Mouse (Mus musculus) limb, embryonic 10.5 days (tissue): ENCODE measurements around the gene Gm43302. TPM values are rescaled to one million over a fixed set of nuclear protein-coding genes. Genes with fewer than 3 reads are reported as not detected.
"Not testable (repeated sequence)": the region's sequence is repeated elsewhere in the genome, so short reads cannot be mapped to it uniquely, and the experiment has no call there.

ENCODE experiments used
- DNase-seq: peaks from one replicate; pipeline ENCODE4 v3.0.0-alpha.2; 2017; ENCODE audit warnings: low spot score
- H3K27ac ChIP-seq: fragments of 300-500 bp; sonication (generic); 2 replicates; pipeline ENCODE4 v1.5.1; 2016; ENCODE audit warnings: mild to moderate bottlenecking
- H3K27me3 ChIP-seq: fragments of 300-500 bp; sonication (generic); 2 replicates; pipeline ENCODE4 v1.6.1; 2016; ENCODE audit warnings: low read depth, mild to moderate bottlenecking; ENCODE audit not compliant: poor library complexity, severe bottlenecking
- H3K36me3 ChIP-seq: fragments of 300-500 bp; sonication (generic); 2 replicates; pipeline ENCODE4 v1.6.1; 2016; ENCODE audit warnings: mild to moderate bottlenecking, moderate library complexity
- H3K4me1 ChIP-seq: fragments of 300-500 bp; sonication (generic); 2 replicates; pipeline ENCODE4 v1.6.1; 2016
- H3K4me3 ChIP-seq: fragments of 300-500 bp; sonication (generic); 2 replicates; pipeline ENCODE4 v1.5.1; 2016; ENCODE audit warnings: mild to moderate bottlenecking, moderate library complexity
- H3K9me3 ChIP-seq: fragments of 300-500 bp; sonication (generic); replicated peaks from 2 replicates; pipeline ENCODE4 v1.6.1; 2016; ENCODE audit warnings: mild to moderate bottlenecking
- WGBS: fragments of 180-500 bp; shearing (Covaris S2); methylation state at CpG from one replicate; pipeline ENCODE4 v1.1.7; 2016; 5-methylcytosine and 5-hydroxymethylcytosine counted together
- polyA plus RNA-seq: library from polyadenylated mRNA; unstranded; fragments of >200 nt; fragmentation: Nextera tagmentation; extraction: Ambion mirVana; gene quantifications from 2 replicates; pipeline ENCODE4 v1.2.1, GENCODE M21; 2016

Gm43302 gene
- polyA plus RNA-seq = not detected in 2 replicates

DNA sequence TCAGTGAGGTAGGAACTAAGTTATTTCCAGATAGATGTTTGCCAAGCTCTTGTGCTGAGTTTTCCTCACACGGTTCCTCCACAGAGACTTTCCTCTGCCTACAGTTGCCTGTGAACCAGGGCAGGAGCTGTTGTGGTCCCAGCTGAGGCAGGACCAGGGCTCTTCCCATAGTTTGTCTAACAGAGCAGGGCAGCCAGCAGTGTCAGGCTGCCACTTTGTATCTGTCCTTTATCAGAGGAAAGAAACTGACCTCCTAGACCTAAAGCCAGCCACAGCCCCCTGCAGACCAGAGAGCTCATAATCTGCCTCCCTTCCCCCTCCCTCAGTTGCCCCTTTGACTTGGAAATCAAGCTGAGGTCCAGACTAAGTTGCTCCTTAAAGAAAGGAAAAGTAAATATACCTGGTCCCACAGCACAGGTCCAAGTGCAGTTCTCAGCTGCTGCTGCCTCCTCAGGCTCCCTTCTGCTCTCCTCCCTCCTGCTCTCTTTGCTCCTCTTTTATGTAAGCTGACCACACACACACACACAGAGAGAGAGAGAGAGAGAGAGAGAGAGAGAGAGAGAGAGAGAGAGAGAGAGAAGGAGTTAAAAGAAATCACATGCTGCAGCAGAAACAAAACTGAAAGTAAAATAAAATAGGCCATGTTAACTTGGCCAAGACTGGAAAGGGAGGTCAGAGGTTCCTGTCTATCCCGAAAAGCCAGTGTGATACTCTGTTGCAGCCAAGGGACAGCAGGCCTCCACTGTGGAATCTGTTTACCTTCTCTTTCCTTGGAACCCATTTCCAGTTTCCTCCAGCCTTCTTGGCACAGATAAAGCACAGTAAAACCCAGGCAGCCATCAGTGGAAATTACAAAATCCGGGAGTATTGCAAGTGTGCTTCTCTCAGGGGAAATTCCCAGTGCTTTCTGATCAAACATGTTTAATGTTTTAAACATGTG is at the start of gene Gm43302, which contains the start of gene Gbp6:
Gene Gm43302 (minus strand): TSS at position 470 of the 940 bp plus-strand sequence.
Gene Gbp6 (minus strand): TSS at position 473 of the 940 bp plus-strand sequence.
- H3K27me3 ChIP-seq, H3K36me3 ChIP-seq, H3K4me3 ChIP-seq, H3K4me1 ChIP-seq, H3K27ac ChIP-seq, H3K9me3 ChIP-seq, DNase-seq: not testable (repeated sequence)
- 75% methylated on average over 3 of the region's 3 CpGs for WGBS

- WGBS = 84% methylated on average over 2 of the region's 2 CpGs
- no peaks in the 10 kb centered on the region for H3K36me3 ChIP-seq
- no peak overlapping the region for H3K27ac ChIP-seq
- no peak for DNase-seq
- H3K4me1 ChIP-seq = peaks cover 10% of the 10 kb centered on the region
- no peaks in the 10 kb centered on the region for H3K9me3 ChIP-seq
- no peak overlapping the region for H3K4me3 ChIP-seq
- no peaks in the 10 kb centered on the region for H3K27me3 ChIP-seq
These were observed 47.8 kb upstream of the Gm43302 start for GRCm38 (mm10) chr5:105341281-105341680.

DNA sequence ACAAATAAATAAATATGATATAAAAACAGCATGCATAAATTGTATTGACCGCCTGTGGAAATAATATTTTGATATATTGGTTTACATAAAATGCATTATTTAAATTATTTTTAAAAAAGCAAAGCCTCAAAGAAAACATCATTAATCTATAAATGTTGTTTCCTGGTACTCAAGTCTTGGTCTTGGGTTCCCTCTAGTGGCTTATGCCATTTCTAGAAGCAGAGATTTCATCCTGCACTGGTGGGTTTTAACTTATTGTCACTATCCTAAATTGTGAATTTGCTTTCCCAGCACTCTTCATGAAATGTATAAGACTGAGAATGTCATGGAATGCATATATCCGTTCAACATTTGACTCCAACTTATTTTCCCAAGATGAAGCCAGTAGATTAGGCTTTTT is 29.0 kb upstream of the Gm43302 start:
- H3K9me3 ChIP-seq = no peaks in the 10 kb centered on the region
- no peak overlapping the region for H3K4me3 ChIP-seq
- 70% methylated on average over 2 of the region's 2 CpGs for WGBS
- H3K27me3 ChIP-seq = no peaks in the 10 kb centered on the region
- no peak overlapping the region for H3K27ac ChIP-seq
- DNase-seq = no peak
- no peaks in the 10 kb centered on the region for H3K4me1 ChIP-seq
- H3K36me3 ChIP-seq = no peaks in the 10 kb centered on the region

DNA sequence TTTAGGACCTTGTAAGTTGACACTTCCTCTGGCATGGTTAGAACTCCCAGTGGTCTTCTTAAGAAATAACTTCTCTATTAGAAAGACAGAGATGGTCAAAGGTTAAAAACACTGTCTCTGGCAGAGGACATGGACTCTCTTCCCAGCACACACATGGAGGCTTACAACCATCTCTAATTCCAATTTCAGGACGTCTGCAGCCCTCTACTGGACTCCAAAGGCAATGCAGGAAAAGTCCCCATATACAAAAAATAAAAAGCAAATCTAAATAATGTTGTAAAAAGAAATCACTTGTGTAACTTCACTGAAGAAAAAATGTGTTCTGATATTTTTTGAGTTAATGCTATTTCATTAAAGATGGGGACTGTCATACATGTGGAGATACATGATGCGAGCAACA is 17.4 kb upstream of the Gm43302 start:
- Histone ChIP-seq H3K9me3 (no peaks in the 10 kb centered on the region; the same call in 1 of the 2 replicates), H3K36me3 (no peaks in the 10 kb centered on the region), H3K27me3 (no peaks in the 10 kb centered on the region), H3K27ac (no peak overlapping the region), H3K4me3 (no peak overlapping the region), H3K4me1 (no peaks in the 10 kb centered on the region)
- 82% methylated on average over 2 of the region's 2 CpGs for WGBS
- no peak for DNase-seq

DNA sequence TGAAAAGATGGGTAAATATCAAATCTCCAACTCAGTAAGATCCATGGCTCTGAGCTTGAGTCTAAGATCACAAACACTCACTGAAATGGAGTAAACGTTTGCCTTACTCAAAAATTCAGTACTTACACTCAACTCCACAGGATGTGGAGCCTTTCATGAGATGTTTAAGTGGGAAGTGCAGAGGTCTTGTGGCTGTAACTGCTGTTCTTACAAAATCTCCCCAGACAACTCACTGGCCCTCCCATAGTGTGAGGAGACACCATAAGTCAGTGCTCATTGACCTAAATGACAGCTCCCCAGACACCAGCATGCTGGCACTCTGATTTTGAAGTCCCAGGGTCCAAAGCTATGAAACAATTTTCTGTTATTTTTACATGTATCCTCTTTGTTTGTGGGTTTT is 15.7 kb upstream of the Gm43302 start:
- not testable (repeated sequence) for H3K36me3 ChIP-seq, DNase-seq, H3K9me3 ChIP-seq, H3K27me3 ChIP-seq, H3K4me1 ChIP-seq, H3K27ac ChIP-seq, H3K4me3 ChIP-seq
- WGBS = 71% methylated on average over 1 of the region's 1 CpGs

DNA sequence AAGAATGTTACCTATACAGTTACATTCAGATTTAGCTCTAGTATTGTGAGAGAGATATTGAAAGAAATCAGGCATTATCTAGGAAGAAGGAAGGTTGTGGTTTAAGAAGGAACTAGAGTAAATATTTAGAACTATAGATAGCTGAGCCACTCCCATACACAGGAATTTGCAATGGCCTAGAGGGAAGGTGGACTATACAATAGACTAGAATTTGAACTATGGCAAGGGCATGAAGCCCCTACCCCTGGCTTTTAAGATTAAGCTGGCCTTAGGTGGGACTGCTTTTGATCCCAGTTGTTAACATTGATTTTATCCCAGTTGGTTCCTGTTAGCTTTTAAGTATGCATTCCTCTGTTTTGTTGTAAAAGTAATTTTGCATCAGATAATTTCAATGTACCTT is 13.5 kb upstream of the Gm43302 start:
- H3K27ac ChIP-seq, DNase-seq, H3K27me3 ChIP-seq, H3K4me1 ChIP-seq, H3K36me3 ChIP-seq, H3K4me3 ChIP-seq, H3K9me3 ChIP-seq: not testable (repeated sequence)

DNA sequence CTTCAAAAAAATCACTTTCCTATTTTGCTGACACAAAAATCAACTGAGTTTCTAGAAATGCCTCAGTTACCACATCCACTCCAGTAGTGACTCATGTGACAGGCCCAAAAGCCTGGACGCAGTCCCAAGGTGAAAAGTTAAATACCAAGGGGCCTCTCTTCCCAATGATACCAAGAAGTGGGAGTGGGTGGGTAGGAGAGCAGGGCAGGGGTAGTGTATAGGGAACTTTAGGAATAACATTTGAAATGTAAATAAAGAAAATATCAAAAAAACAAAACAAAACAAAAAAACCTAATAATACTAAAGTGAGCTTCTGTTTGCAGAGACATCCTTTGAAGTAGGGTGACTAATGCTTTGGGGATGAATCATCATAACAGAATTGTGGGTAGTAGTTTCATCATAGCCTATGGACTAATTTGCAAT is 12.7 kb upstream of the Gm43302 start:
- 83% methylated on average over 1 of the region's 1 CpGs for WGBS
- Histone ChIP-seq H3K27me3 (no peaks in the 10 kb centered on the region), H3K4me1 (no peaks in the 10 kb centered on the region), H3K4me3 (no peak overlapping the region), H3K27ac (no peak overlapping the region), H3K9me3 (no peaks in the 10 kb centered on the region; the same call in 1 of the 2 replicates), H3K36me3 (no peaks in the 10 kb centered on the region)
- no peak for DNase-seq

DNA sequence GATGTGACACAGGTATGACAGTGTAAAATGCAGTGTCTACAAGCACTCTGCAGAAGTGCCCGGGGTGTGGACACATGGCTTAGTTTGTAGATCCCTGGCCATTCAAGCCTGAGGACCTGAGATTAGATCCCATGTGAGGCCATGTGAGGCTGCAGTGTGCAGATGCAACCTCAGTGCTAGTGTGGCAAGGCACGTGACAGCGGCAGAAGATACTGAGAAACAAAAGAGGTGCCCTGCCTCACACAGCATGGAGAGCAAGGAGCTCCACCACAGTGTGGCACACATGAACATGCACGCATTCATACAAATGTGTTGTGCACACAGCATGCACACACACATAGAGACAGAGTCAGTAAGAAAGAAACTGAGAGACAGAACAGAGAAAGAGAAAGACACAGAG is 12.2 kb upstream of the Gm43302 start:
- H3K27me3 ChIP-seq, DNase-seq, H3K36me3 ChIP-seq, H3K9me3 ChIP-seq, H3K4me1 ChIP-seq, H3K4me3 ChIP-seq, H3K27ac ChIP-seq: not testable (repeated sequence)
- 93% methylated on average over 4 of the region's 4 CpGs for WGBS

DNA sequence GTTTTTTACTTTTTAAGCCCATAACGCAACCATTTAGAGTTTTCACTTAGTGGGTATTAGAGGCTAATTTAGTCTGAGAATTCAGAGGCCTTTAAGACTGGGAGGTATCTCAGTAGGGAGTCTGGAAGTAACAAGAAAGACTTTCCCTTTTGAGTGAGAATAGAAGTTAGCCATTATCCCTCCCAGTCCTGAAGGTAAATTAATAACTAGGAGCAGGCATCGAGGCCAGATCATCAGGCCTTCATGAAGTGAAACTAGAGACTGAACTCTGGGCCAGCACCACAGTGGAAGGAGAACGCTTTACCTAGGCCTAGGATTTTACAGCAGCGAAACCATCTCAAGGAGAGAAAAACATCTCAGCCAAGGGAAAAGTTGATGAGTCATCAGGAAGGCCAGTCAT is 8.5 kb upstream of the Gm43302 start:
- Histone ChIP-seq H3K4me1 (no peaks in the 10 kb centered on the region), H3K27me3 (no peaks in the 10 kb centered on the region), H3K36me3 (no peaks in the 10 kb centered on the region), H3K27ac (no peak overlapping the region), H3K9me3 (no peaks in the 10 kb centered on the region), H3K4me3 (no peak overlapping the region)
- WGBS = 90% methylated on average over 4 of the region's 4 CpGs
- DNase-seq = no peak

- no peak for DNase-seq
- Histone ChIP-seq H3K4me1 (no peaks in the 10 kb centered on the region), H3K4me3 (no peak overlapping the region), H3K27me3 (no peaks in the 10 kb centered on the region), H3K9me3 (no peaks in the 10 kb centered on the region), H3K36me3 (no peaks in the 10 kb centered on the region), H3K27ac (no peak overlapping the region)
- 34% methylated on average over 2 of the region's 2 CpGs for WGBS
These were observed 8.0 kb upstream of the Gm43302 start for GRCm38 (mm10) chr5:105301531-105301930.

- H3K9me3 ChIP-seq = no peaks in the 10 kb centered on the region
- H3K36me3 ChIP-seq = no peaks in the 10 kb centered on the region
- no peak for DNase-seq
- 92% methylated on average over 3 of the region's 3 CpGs for whole genome bisulfite sequencing
- no peak overlapping the region for H3K4me3 ChIP-seq
- H3K27me3 ChIP-seq = no peaks in the 10 kb centered on the region
- H3K27ac ChIP-seq = no peak overlapping the region
- H3K4me1 ChIP-seq = no peaks in the 10 kb centered on the region
These were observed 2.3 kb upstream of the Gm43302 start for GRCm38 (mm10) chr5:105295746-105296145.

- Histone ChIP-seq H3K4me1 (no peaks in the 10 kb centered on the region), H3K27ac (no peak overlapping the region), H3K4me3 (no peak overlapping the region), H3K9me3 (no peaks in the 10 kb centered on the region), H3K27me3 (no peaks in the 10 kb centered on the region), H3K36me3 (no peaks in the 10 kb centered on the region)
- DNase-seq = no peak
- WGBS = 98% methylated on average over 1 of the region's 1 CpGs
These were observed 1.0 kb downstream of the Gm43302 start for GRCm38 (mm10) chr5:105292492-105292891.

DNA sequence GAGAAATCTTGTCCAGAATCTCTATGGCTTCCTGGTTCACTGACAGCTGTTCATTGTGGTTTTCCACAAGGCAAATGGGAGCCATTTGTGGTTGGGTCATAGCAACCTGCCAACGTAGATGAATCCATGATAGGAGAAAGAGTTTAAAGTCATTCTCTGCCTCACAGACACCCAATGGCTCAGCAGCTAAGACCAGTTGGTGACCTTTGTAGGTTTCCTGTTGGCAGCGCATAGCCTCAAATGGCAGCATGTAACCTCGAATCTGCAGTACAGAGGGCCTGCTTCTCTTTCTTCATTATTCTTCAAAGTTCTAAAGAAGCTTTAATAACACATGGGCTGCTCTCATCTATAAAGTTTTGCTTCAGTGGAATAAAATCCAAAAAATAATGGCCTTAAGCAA is 2.6 kb downstream of the Gm43302 start:
- H3K27ac ChIP-seq, H3K36me3 ChIP-seq, H3K9me3 ChIP-seq, H3K4me3 ChIP-seq, H3K4me1 ChIP-seq, DNase-seq, H3K27me3 ChIP-seq: not testable (repeated sequence)
- 92% methylated on average over 3 of the region's 3 CpGs for WGBS
